Mouse (Mus musculus) forebrain, embryonic 10.5 days (tissue): ENCODE measurements around the gene Il27. TPM values are rescaled to one million over a fixed set of nuclear protein-coding genes. Genes with fewer than 3 reads are reported as not detected.

ENCODE experiments used
- DNase-seq: peaks from one replicate; pipeline ENCODE4 v3.0.0-alpha.2; 2017; ENCODE audit warnings: low spot score; ENCODE audit errors: extremely low spot score
- H3K27ac ChIP-seq: fragments of 300-500 bp; sonication (generic); 2 replicates; pipeline ENCODE4 v1.5.1; 2016; ENCODE audit warnings: mild to moderate bottlenecking
- H3K27me3 ChIP-seq: fragments of 300-500 bp; sonication (generic); 2 replicates; pipeline ENCODE4 v1.6.1; 2016; ENCODE audit warnings: mild to moderate bottlenecking; ENCODE audit not compliant: poor library complexity, severe bottlenecking
- H3K36me3 ChIP-seq: fragments of 300-500 bp; sonication (generic); replicated peaks from 2 replicates; pipeline ENCODE4 v1.6.1; 2016; ENCODE audit warnings: mild to moderate bottlenecking, moderate library complexity
- H3K4me1 ChIP-seq: fragments of 300-500 bp; sonication (generic); 2 replicates; pipeline ENCODE4 v1.6.1; 2016
- H3K4me3 ChIP-seq: fragments of 300-500 bp; sonication (generic); 2 replicates; pipeline ENCODE4 v1.5.1; 2016; ENCODE audit warnings: mild to moderate bottlenecking, moderate library complexity
- H3K9me3 ChIP-seq: fragments of 300-500 bp; sonication (generic); 2 replicates; pipeline ENCODE4 v1.6.1; 2016; ENCODE audit warnings: mild to moderate bottlenecking, moderate library complexity
- WGBS: fragments of 180-500 bp; shearing (Covaris S2); methylation state at CpG from one replicate; pipeline ENCODE4 v1.1.7; 2016; 5-methylcytosine and 5-hydroxymethylcytosine counted together
- microRNA-seq: library from miRNA; unstranded; fragments of <30 nt; microRNA quantifications from one replicate; pipeline ENCODE4, GENCODE M21; 2017
- polyA plus RNA-seq: library from polyadenylated mRNA; unstranded; fragments of >200 nt; fragmentation: Nextera tagmentation; extraction: Ambion mirVana; gene quantifications from 2 replicates; pipeline ENCODE4 v1.2.1, GENCODE M21; 2016

Gene Il27
- polyA plus RNA-seq, 1 experiment from 2014 or later = not detected

GRCm38 (mm10) chr7:126556635-126557034, 38.1 kb downstream of the Il27 start:
- DNase-seq = no peak
- Histone ChIP-seq H3K4me3 (no peak overlapping the region), H3K27me3 (no peaks in the 10 kb centered on the region), H3K9me3 (no peaks in the 10 kb centered on the region), H3K27ac (no peak overlapping the region), H3K36me3 (peaks cover 100% of the 10 kb centered on the region), H3K4me1 (no peaks in the 10 kb centered on the region)
- 95% methylated on average over 5 of the region's 5 CpGs for WGBS

- DNase-seq = no peak
- Histone ChIP-seq H3K27ac (no peak overlapping the region), H3K36me3 (peaks cover 100% of the 10 kb centered on the region), H3K27me3 (no peaks in the 10 kb centered on the region), H3K9me3 (no peaks in the 10 kb centered on the region), H3K4me3 (no peak overlapping the region), H3K4me1 (no peaks in the 10 kb centered on the region)
- WGBS = 97% methylated on average over 1 of the region's 1 CpGs
Observed at GRCm38 (mm10) chr7:126554796-126555195, 39.9 kb downstream of the Il27 start.

GRCm38 (mm10) chr7:126545631-126546030, 49.1 kb downstream of the Il27 start:
- no peak for DNase-seq
- Histone ChIP-seq H3K36me3 (peaks cover 72% of the 10 kb centered on the region), H3K9me3 (no peaks in the 10 kb centered on the region), H3K27ac (no peak overlapping the region), H3K4me1 (no peaks in the 10 kb centered on the region), H3K27me3 (no peaks in the 10 kb centered on the region), H3K4me3 (no peak overlapping the region)
- WGBS = 91% methylated on average over 2 of the region's 2 CpGs

GRCm38 (mm10) chr7:126541661-126542060, 53.1 kb downstream of the Il27 start:
- no peak for DNase-seq
- Histone ChIP-seq H3K27me3 (peaks cover 6% of the 10 kb centered on the region), H3K36me3 (peaks cover 33% of the 10 kb centered on the region), H3K4me3 (no peak overlapping the region), H3K9me3 (no peaks in the 10 kb centered on the region), H3K4me1 (no peaks in the 10 kb centered on the region), H3K27ac (no peak overlapping the region)
- WGBS = 85% methylated on average over 1 of the region's 1 CpGs

Small RNA genes within 50 kb of the gene (microRNA-seq; reads per million reads assigned to microRNA genes)
- gene Mir7059 = not detected

Other genes starting within 250 kb of the Il27 start
- gene Lat, start 225.4 kb downstream of the Il27 start, polyA plus RNA-seq = 2.0 and 2.4 TPM in 2 replicates
- gene Spns1, start 217.5 kb downstream of the Il27 start, polyA plus RNA-seq = 64.7 and 68.6 TPM in 2 replicates
- gene Nfatc2ip, start 198.2 kb downstream of the Il27 start, polyA plus RNA-seq = 2.6 and 2.8 TPM in 2 replicates
- gene Cd19, start 180.1 kb downstream of the Il27 start, polyA plus RNA-seq = 0.07 and 0.14 TPM in 2 replicates
- 24.8 and 25.5 TPM in 2 replicates for gene Rabep2, start 166.2 kb downstream of the Il27 start, polyA plus RNA-seq
- gene Atp2a1, start 131.8 kb downstream of the Il27 start, polyA plus RNA-seq = 0.33 TPM in 2 replicates
- gene Sh2b1, start 119.5 kb downstream of the Il27 start, polyA plus RNA-seq = 49.2 and 50.8 TPM in 2 replicates
- 180 and 183 TPM in 2 replicates for gene Tufm, start 107.6 kb downstream of the Il27 start, polyA plus RNA-seq
- 49.0 and 55.3 TPM in 2 replicates for gene Atxn2l, start 91.5 kb downstream of the Il27 start, polyA plus RNA-seq
- 230 and 233 TPM in 2 replicates for gene Eif3c, start 28.5 kb downstream of the Il27 start, polyA plus RNA-seq
- gene Apobr, start 10.0 kb downstream of the Il27 start, polyA plus RNA-seq = 0.67 and 0.79 TPM in 2 replicates
- gene Cln3, start 9.1 kb downstream of the Il27 start, polyA plus RNA-seq = 20.7 and 25.8 TPM in 2 replicates
- 1.3 and 2.0 TPM in 2 replicates for gene Nupr1, start 35.9 kb upstream of the Il27 start, polyA plus RNA-seq
- 61.1 and 64.5 TPM in 2 replicates for gene Sgf29, start 54.4 kb upstream of the Il27 start, polyA plus RNA-seq
- 0.16 and 0.40 TPM in 2 replicates for gene Sult1a1, start 81.5 kb upstream of the Il27 start, polyA plus RNA-seq
- 213 and 216 TPM in 2 replicates for gene Bola2, start 100.5 kb upstream of the Il27 start, polyA plus RNA-seq
- 13.5 and 14.0 TPM in 2 replicates for gene Slx1b, start 100.8 kb upstream of the Il27 start, polyA plus RNA-seq
- 33.6 and 40.3 TPM in 2 replicates for gene Coro1a, start 112.8 kb upstream of the Il27 start, polyA plus RNA-seq
- gene Mapk3, start 164.7 kb upstream of the Il27 start, polyA plus RNA-seq = 54.4 and 55.7 TPM in 2 replicates
- 0.77 and 0.98 TPM in 2 replicates for gene Gdpd3, start 171.4 kb upstream of the Il27 start, polyA plus RNA-seq
- gene Ypel3, start 182.0 kb upstream of the Il27 start, polyA plus RNA-seq = 28.9 and 35.0 TPM in 2 replicates
- 0.32 and 0.61 TPM in 2 replicates for gene Tbx6, start 186.5 kb upstream of the Il27 start, polyA plus RNA-seq
- 413 and 423 TPM in 2 replicates for gene Ppp4c, start 197.6 kb upstream of the Il27 start, polyA plus RNA-seq
- 2.6 and 2.9 TPM in 2 replicates for gene Fam57b, start 202.7 kb upstream of the Il27 start, polyA plus RNA-seq
- not detected in 2 replicates for gene 4930451I11Rik, start 236.7 kb upstream of the Il27 start, polyA plus RNA-seq